Comparison of ENCODE assay signal across 8 mouse cellular contexts in the genomic region with DNA sequence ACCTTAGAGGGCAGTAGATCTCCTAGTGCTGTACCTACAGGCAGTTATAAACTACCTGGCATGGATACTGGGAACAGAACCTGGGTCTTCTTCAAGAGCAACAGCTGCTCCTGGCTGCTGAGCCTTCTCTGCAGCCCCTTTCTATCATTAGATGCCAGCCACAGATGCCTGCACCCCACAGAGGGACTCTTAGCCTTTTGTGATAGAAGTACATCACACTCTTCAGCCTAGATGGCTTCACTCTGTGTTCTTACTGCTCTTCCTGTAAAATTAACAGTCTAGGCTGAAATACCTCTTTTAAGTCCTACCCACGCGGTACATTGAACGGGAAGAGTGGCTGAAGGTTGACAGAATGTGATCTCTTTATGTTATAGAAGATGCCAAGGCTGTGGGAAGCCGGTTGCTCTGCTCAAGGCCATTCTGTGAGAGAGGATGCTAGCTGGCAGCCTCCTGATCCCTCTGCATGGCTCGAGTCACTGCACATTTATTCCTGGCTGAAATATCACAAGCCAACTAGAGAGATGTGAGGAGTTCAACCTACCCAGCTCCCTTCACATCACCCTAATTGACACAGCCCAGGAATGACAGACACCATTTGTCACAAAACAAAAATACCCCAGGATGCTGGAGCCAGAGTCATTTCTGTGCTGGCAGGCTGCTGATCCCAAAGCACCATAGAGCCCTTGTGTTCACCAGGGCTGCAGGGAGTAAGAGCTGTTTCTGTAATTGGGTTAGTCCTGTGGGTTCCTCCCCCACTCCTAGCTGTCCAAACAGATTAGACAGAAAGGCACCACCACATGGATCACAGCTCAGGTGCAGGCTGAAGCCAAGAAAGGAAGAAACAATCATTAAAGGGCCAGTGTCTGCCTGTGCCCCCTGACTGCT.
DNase-seq lines count a peak whose midpoint lies in the region; ATAC-seq lines count a peak whose summit lies in the region.

No protein-coding gene starts in this region.

- H3K4me1 ChIP-seq in embryonic facial prominence, embryonic 11.5 days (ENCODE audit: control insufficient read depth, insufficient read depth, low read length) = no peaks in the 10 kb centered on the region

- H3K27ac ChIP-seq in embryonic facial prominence, embryonic 11.5 days (replicated peaks; ENCODE audit: low read depth, low read length) = no peak overlapping the region

- peak; percentile 67 for ATAC-seq in embryonic facial prominence, embryonic 11.5 days (replicated peaks; ENCODE audit: insufficient number of reproducible peaks, low FRiP score, low TSS enrichment, low read depth)

- no peaks in the 10 kb centered on the region for H3K9me3 ChIP-seq in embryonic facial prominence, embryonic 11.5 days (replicated peaks; ENCODE audit: control insufficient read depth, low read length)

- DNase-seq in frontal cortex, adult 2 months (ENCODE audit: extremely low spot score in 1 of 2, low spot score in 1 of 2) = peak; percentile 19 to 43
- DNase-seq in frontal cortex, postnatal 25 days (ENCODE audit: low spot score in 2 of 2) = no peak
- DNase-seq in Muller cell, postnatal 12 days (ENCODE audit: inconsistent ontology term) = peak; percentile 94
- DNase-seq in embryonic facial prominence, embryonic 11.5 days (ENCODE audit: low spot score) = peak; percentile 18
- peak; percentile 16 for DNase-seq in layer of hippocampus, adult 9-10 months (ENCODE audit: low spot score)
- DNase-seq in liver = no peak
- DNase-seq in embryo, embryonic 10.5 days (ENCODE audit: low spot score) = no peak
- no peak for DNase-seq in kidney, postnatal 10 days

- no peak overlapping the region for H3K4me3 ChIP-seq in embryonic facial prominence, embryonic 11.5 days (ENCODE audit: low read depth, low read length)

- H3K4me2 ChIP-seq in embryonic facial prominence, embryonic 11.5 days (ENCODE audit: low read depth, low read length) = no peak overlapping the region

- 72% methylated on average over 5 of the region's 5 CpGs for WGBS in embryonic facial prominence, embryonic 11.5 days

- no peaks in the 10 kb centered on the region for H3K27me3 ChIP-seq in embryonic facial prominence, embryonic 11.5 days (ENCODE audit: control insufficient read depth, insufficient read depth, low read length)

- no peaks in the 10 kb centered on the region for H3K36me3 ChIP-seq in embryonic facial prominence, embryonic 11.5 days (replicated peaks; ENCODE audit: control insufficient read depth, insufficient read depth, low read depth, low read length)

- H3K9ac ChIP-seq in embryonic facial prominence, embryonic 11.5 days (replicated peaks; ENCODE audit: low read length) = no peak overlapping the region

Comparison
In these comparisons a context has a peak if more than half of its experiments do, and no peak if none do; other contexts are left out.
1. DNase-seq: peak in frontal cortex, adult 2 months (2 of 2), Muller cell, postnatal 12 days (single experiment), embryonic facial prominence, embryonic 11.5 days (single experiment) and layer of hippocampus, adult 9-10 months (single experiment); none in frontal cortex, postnatal 25 days (0 of 2), liver (single experiment), embryo, embryonic 10.5 days (single experiment) and kidney, postnatal 10 days (single experiment).